ENCODE assay signal across 9 mouse cellular contexts in genomic region chr4:141928881-141929281, GRCm38 (mm10). TPM values are rescaled to one million over a fixed set of nuclear protein-coding genes. Genes with fewer than 3 reads are reported as not detected.
DNase-seq lines count a peak whose midpoint lies in the region; ATAC-seq lines count a peak whose summit lies in the region.
"Had no signal": no experiment of that assay in that cellular context is flagged by ENCODE, and none has a peak within 500 bp of the region (broad histone marks: within the 10 kb centered on the region; RNA-seq: fewer than 3 reads in every experiment).

No protein-coding gene starts in this region.

- no peak overlapping the region for H3K4me3 ChIP-seq in limb, embryonic 13.5 days
- no peak overlapping the region for H3K4me3 ChIP-seq in limb, embryonic 10.5 days
- no peak overlapping the region for H3K4me3 ChIP-seq in hindbrain, embryonic 13.5 days
- H3K4me3 ChIP-seq: neural tube, embryonic 13.5 days had no signal

- H3K36me3 ChIP-seq in limb, embryonic 13.5 days: no peaks in the 10 kb centered on the region
- H3K36me3 ChIP-seq in limb, embryonic 10.5 days: no peaks in the 10 kb centered on the region
- H3K36me3 ChIP-seq in hindbrain, embryonic 13.5 days: no peaks in the 10 kb centered on the region
- H3K36me3 ChIP-seq: neural tube, embryonic 13.5 days had no signal

- no peaks in the 10 kb centered on the region for H3K27me3 ChIP-seq in limb, embryonic 13.5 days
- no peaks in the 10 kb centered on the region for H3K27me3 ChIP-seq in limb, embryonic 10.5 days (ENCODE audit: low read depth, poor library complexity, severe bottlenecking)
- H3K27me3 ChIP-seq in hindbrain, embryonic 13.5 days: no peaks in the 10 kb centered on the region
- H3K27me3 ChIP-seq: neural tube, embryonic 13.5 days had no signal

- no peak overlapping the region for H3K4me2 ChIP-seq in limb, embryonic 13.5 days (replicated peaks)
- no peak overlapping the region for H3K4me2 ChIP-seq in hindbrain, embryonic 13.5 days
- H3K4me2 ChIP-seq: neural tube, embryonic 13.5 days had no signal

- ATAC-seq in limb, embryonic 13.5 days (ENCODE audit: low FRiP score, low read depth): peak; percentile 18; the same call in 1 of the 2 replicates
- no peak for ATAC-seq in hindbrain, embryonic 13.5 days (ENCODE audit: low FRiP score)
- no peak for ATAC-seq in megakaryocyte progenitor cell, adult 5-6 weeks (replicated peaks; ENCODE audit: poor library complexity)

- H3K4me1 ChIP-seq in limb, embryonic 13.5 days: peaks cover 12% of the 10 kb centered on the region
- peaks cover 7% of the 10 kb centered on the region for H3K4me1 ChIP-seq in limb, embryonic 10.5 days
- H3K4me1 ChIP-seq in hindbrain, embryonic 13.5 days (replicated peaks): peaks cover 16% of the 10 kb centered on the region

- 51% methylated on average over 7 of the region's 7 CpGs for WGBS in limb, embryonic 13.5 days
- 73% methylated on average over 7 of the region's 7 CpGs for WGBS in limb, embryonic 10.5 days
- WGBS in hindbrain, embryonic 13.5 days: 63% methylated on average over 7 of the region's 7 CpGs

- no peak overlapping the region for H3K27ac ChIP-seq in limb, embryonic 13.5 days
- no peak overlapping the region for H3K27ac ChIP-seq in limb, embryonic 10.5 days
- no peak overlapping the region for H3K27ac ChIP-seq in hindbrain, embryonic 13.5 days
- H3K27ac ChIP-seq: neural tube, embryonic 13.5 days had no signal

- no peak for DNase-seq in limb, embryonic 10.5 days (ENCODE audit: low spot score)
- DNase-seq in ZHBTc4 (ENCODE audit: low read depth, low spot score): peak; percentile 50
- DNase-seq in cerebellum, adult 18-20 months: peak; percentile 61 to 64
- DNase-seq in kidney, adult 8-10 months: peak; percentile 92 to 96
- peak; percentile 28 for DNase-seq in ovary, postnatal 36 days (ENCODE audit: low spot score)

- no peaks in the 10 kb centered on the region for H3K9me3 ChIP-seq in limb, embryonic 13.5 days
- H3K9me3 ChIP-seq in limb, embryonic 10.5 days (replicated peaks): no peaks in the 10 kb centered on the region
- no peaks in the 10 kb centered on the region for H3K9me3 ChIP-seq in hindbrain, embryonic 13.5 days
- H3K9me3 ChIP-seq: neural tube, embryonic 13.5 days had no signal

- no peak overlapping the region for H3K9ac ChIP-seq in limb, embryonic 13.5 days
- no peak overlapping the region for H3K9ac ChIP-seq in hindbrain, embryonic 13.5 days
- H3K9ac ChIP-seq: neural tube, embryonic 13.5 days had no signal

RNA-seq across cellular contexts. Expression of gene Efhd2, which starts 54.2 kb away (rescaled TPM):
- 56.9 and 58.7 TPM in 2 replicates for polyA plus RNA-seq in limb, embryonic 13.5 days (2015; fragmentation: Nextera tagmentation; extraction: Ambion mirVana)
- polyA plus RNA-seq in limb, embryonic 10.5 days (2016; fragmentation: Nextera tagmentation; extraction: Ambion mirVana): 33.7 and 35.1 TPM in 2 replicates
- polyA plus RNA-seq in hindbrain, embryonic 13.5 days (2015; fragmentation: Nextera tagmentation; extraction: Ambion mirVana): 68.1 and 68.6 TPM in 2 replicates
- total RNA-seq in megakaryocyte progenitor cell, adult 5-6 weeks (2015): 42.2 and 49.9 TPM in 2 replicates
- 53.6 and 58.1 TPM in 2 replicates for total RNA-seq in megakaryocyte progenitor cell, adult 5-6 weeks (2017)
